ENCODE assay signal across 21 mouse cellular contexts in the genomic region with DNA sequence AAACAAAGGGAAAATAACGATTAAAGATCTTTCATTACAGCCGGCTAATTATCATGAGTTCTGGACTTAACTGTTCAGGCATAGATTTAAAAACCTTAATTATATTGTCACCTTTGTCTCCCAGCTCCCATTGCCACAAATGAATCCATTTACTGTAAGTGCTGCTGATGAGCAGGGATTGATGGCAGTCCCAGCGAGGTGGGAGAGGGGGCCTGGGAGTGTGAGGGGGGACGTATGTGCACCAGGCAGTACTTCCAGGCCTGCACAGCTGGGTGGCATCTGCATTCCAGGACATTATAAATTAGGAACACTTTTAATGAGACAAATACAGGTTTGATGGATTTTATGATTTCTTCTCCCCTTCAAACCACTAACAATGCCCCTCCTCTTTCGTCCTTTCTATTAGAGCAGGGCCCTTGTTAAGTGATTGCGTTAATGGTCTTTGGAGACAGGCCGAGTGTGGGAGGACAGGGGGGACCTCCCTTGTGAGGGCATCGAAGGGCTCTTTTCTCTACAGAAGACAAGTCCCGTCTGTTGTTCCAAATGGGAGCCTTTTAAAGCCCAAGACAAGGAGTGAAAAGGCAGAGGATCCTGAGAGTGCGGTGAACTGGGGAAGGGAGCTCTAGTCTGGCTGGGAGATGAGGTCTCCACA.
DNase-seq lines count a peak whose midpoint lies in the region; ATAC-seq lines count a peak whose summit lies in the region.
"Had no signal": no experiment of that assay in that cellular context is flagged by ENCODE, and none has a peak within 500 bp of the region (broad histone marks: within the 10 kb centered on the region; RNA-seq: fewer than 3 reads in every experiment).

No protein-coding gene starts in this region.

- H3K9ac ChIP-seq in forebrain, embryonic 13.5 days = no peak overlapping the region
- no peak overlapping the region for H3K9ac ChIP-seq in kidney, embryonic 14.5 days (ENCODE audit: low read depth, low read length)
- no peak overlapping the region for H3K9ac ChIP-seq in neural tube, embryonic 14.5 days (replicated peaks; ENCODE audit: low read depth, low read length)
- H3K9ac ChIP-seq in midbrain, embryonic 14.5 days (replicated peaks; ENCODE audit: low read length) = no peak overlapping the region
- H3K9ac ChIP-seq: heart, embryonic 12.5 days; hindbrain, embryonic 15.5 days; liver, embryonic 13.5 days; midbrain, embryonic 13.5 days; neural tube, embryonic 12.5 days had no signal

- ATAC-seq in forebrain, embryonic 13.5 days = peak; percentile 70; the same call in 1 of the 2 replicates
- ATAC-seq in kidney, embryonic 14.5 days (ENCODE audit: low FRiP score, low TSS enrichment) = peak; percentile 56; the same call in 1 of the 2 replicates
- peak; percentile 57; the same call in 1 of the 2 replicates for ATAC-seq in neural tube, embryonic 14.5 days (ENCODE audit: low read depth)
- ATAC-seq in megakaryocyte-erythroid progenitor cell, adult 5-6 weeks (replicated peaks; ENCODE audit: low FRiP score, low TSS enrichment, poor library complexity, severe bottlenecking) = no peak
- ATAC-seq in midbrain, embryonic 14.5 days (ENCODE audit: low FRiP score, low TSS enrichment) = no peak
- ATAC-seq: intestine, embryonic 16.5 days; midbrain, embryonic 13.5 days had no signal

- no peaks in the 10 kb centered on the region for H3K36me3 ChIP-seq in forebrain, embryonic 13.5 days (ENCODE audit: poor library complexity, severe bottlenecking)
- no peaks in the 10 kb centered on the region for H3K36me3 ChIP-seq in forebrain, embryonic 10.5 days (replicated peaks)
- no peaks in the 10 kb centered on the region for H3K36me3 ChIP-seq in kidney, embryonic 14.5 days (ENCODE audit: control insufficient read depth, insufficient read depth, low read length)
- H3K36me3 ChIP-seq in neural tube, embryonic 14.5 days (ENCODE audit: control insufficient read depth, insufficient read depth, low read length) = no peaks in the 10 kb centered on the region
- no peaks in the 10 kb centered on the region for H3K36me3 ChIP-seq in midbrain, embryonic 14.5 days (ENCODE audit: control insufficient read depth, insufficient read depth, low read length)
- H3K36me3 ChIP-seq: heart, embryonic 12.5 days; hindbrain, embryonic 15.5 days; liver, embryonic 13.5 days; midbrain, embryonic 13.5 days; neural tube, embryonic 12.5 days had no signal

- peak overlapping the region; percentile 54; the same call in 1 of the 2 replicates for H3K27ac ChIP-seq in forebrain, embryonic 13.5 days
- no peak overlapping the region for H3K27ac ChIP-seq in forebrain, embryonic 10.5 days
- H3K27ac ChIP-seq in kidney, embryonic 14.5 days (ENCODE audit: low read depth, low read length) = no peak overlapping the region
- no peak overlapping the region for H3K27ac ChIP-seq in neural tube, embryonic 14.5 days (ENCODE audit: low read depth, low read length)
- H3K27ac ChIP-seq in midbrain, embryonic 14.5 days (replicated peaks; ENCODE audit: low read depth, low read length) = no peak overlapping the region
- H3K27ac ChIP-seq: hindbrain, embryonic 15.5 days; liver, embryonic 13.5 days; midbrain, embryonic 13.5 days; neural tube, embryonic 12.5 days had no signal

- H3K27me3 ChIP-seq in forebrain, embryonic 13.5 days = 0 out of 2 replicates have a peak, but pooled peaks cover 2% of the 10 kb centered on the region
- 0 out of 2 replicates have a peak, but pooled peaks cover 10% of the 10 kb centered on the region for H3K27me3 ChIP-seq in forebrain, embryonic 10.5 days (ENCODE audit: poor library complexity, severe bottlenecking)
- no peaks in the 10 kb centered on the region for H3K27me3 ChIP-seq in kidney, embryonic 14.5 days (ENCODE audit: control insufficient read depth, insufficient read depth, low read length)
- no peaks in the 10 kb centered on the region for H3K27me3 ChIP-seq in neural tube, embryonic 14.5 days (ENCODE audit: control insufficient read depth, insufficient read depth, low read length)
- H3K27me3 ChIP-seq in midbrain, embryonic 14.5 days (ENCODE audit: control insufficient read depth, insufficient read depth, low read length) = no peaks in the 10 kb centered on the region
- H3K27me3 ChIP-seq: heart, embryonic 12.5 days; hindbrain, embryonic 15.5 days; liver, embryonic 13.5 days; midbrain, embryonic 13.5 days; neural tube, embryonic 12.5 days had no signal

- no peak for DNase-seq in forebrain, embryonic 10.5 days (ENCODE audit: extremely low spot score, low spot score)
- no peak for DNase-seq in kidney, postnatal 36 days
- no peak for DNase-seq in neural tube, embryonic 10.5 days (ENCODE audit: extremely low spot score, low spot score)
- DNase-seq in midbrain, embryonic 14.5 days = no peak
- DNase-seq: adrenal gland, postnatal 14 days; cerebellum, adult 9-10 months; gastrocnemius, postnatal 10 days; heart, postnatal 10 days; layer of hippocampus, adult 9-11 months; liver, embryonic 13.5 days; lung, adult 2 months; lung, postnatal 14 days had no signal

- H3K4me2 ChIP-seq in forebrain, embryonic 13.5 days = no peak overlapping the region
- H3K4me2 ChIP-seq in kidney, embryonic 14.5 days (replicated peaks; ENCODE audit: low read depth, low read length) = no peak overlapping the region
- no peak overlapping the region for H3K4me2 ChIP-seq in neural tube, embryonic 14.5 days (ENCODE audit: low read depth, low read length)
- H3K4me2 ChIP-seq in midbrain, embryonic 14.5 days (ENCODE audit: low read length) = no peak overlapping the region
- H3K4me2 ChIP-seq: heart, embryonic 12.5 days; hindbrain, embryonic 15.5 days; liver, embryonic 13.5 days; midbrain, embryonic 13.5 days; neural tube, embryonic 12.5 days had no signal

- H3K4me1 ChIP-seq in forebrain, embryonic 13.5 days = peaks cover 35% of the 10 kb centered on the region
- peaks cover 24% of the 10 kb centered on the region for H3K4me1 ChIP-seq in forebrain, embryonic 10.5 days
- peaks cover 13% of the 10 kb centered on the region for H3K4me1 ChIP-seq in kidney, embryonic 14.5 days (ENCODE audit: control insufficient read depth, insufficient read depth, low read length)
- peaks cover 9% of the 10 kb centered on the region; the same call in 1 of the 2 replicates for H3K4me1 ChIP-seq in neural tube, embryonic 14.5 days (ENCODE audit: control insufficient read depth, insufficient read depth, low read length)
- H3K4me1 ChIP-seq in midbrain, embryonic 14.5 days (ENCODE audit: control insufficient read depth, insufficient read depth, low read length) = peaks cover 7% of the 10 kb centered on the region; the same call in 1 of the 2 replicates
- H3K4me1 ChIP-seq: heart, embryonic 12.5 days; liver, embryonic 13.5 days had no signal

- H3K9me3 ChIP-seq in forebrain, embryonic 13.5 days (replicated peaks) = no peaks in the 10 kb centered on the region
- H3K9me3 ChIP-seq in forebrain, embryonic 10.5 days = no peaks in the 10 kb centered on the region
- H3K9me3 ChIP-seq in kidney, embryonic 14.5 days (ENCODE audit: control insufficient read depth, low read length) = no peaks in the 10 kb centered on the region
- H3K9me3 ChIP-seq in neural tube, embryonic 14.5 days (ENCODE audit: control insufficient read depth, low read length) = no peaks in the 10 kb centered on the region
- no peaks in the 10 kb centered on the region for H3K9me3 ChIP-seq in midbrain, embryonic 14.5 days (ENCODE audit: control insufficient read depth, low read length)
- H3K9me3 ChIP-seq: hindbrain, embryonic 15.5 days; liver, embryonic 13.5 days; neural tube, embryonic 12.5 days had no signal

- 12% methylated on average over 10 of the region's 10 CpGs for WGBS in forebrain, embryonic 13.5 days
- 60% methylated on average over 10 of the region's 10 CpGs for WGBS in forebrain, embryonic 10.5 days
- WGBS in kidney, embryonic 14.5 days = 37% methylated on average over 10 of the region's 10 CpGs
- 25% methylated on average over 10 of the region's 10 CpGs for WGBS in neural tube, embryonic 14.5 days
- 62% methylated on average over 10 of the region's 10 CpGs for WGBS in midbrain, embryonic 14.5 days

- no peak overlapping the region for H3K4me3 ChIP-seq in forebrain, embryonic 13.5 days
- H3K4me3 ChIP-seq in forebrain, embryonic 10.5 days = no peak overlapping the region
- no peak overlapping the region for H3K4me3 ChIP-seq in kidney, embryonic 14.5 days (ENCODE audit: low read length)
- H3K4me3 ChIP-seq in neural tube, embryonic 14.5 days (ENCODE audit: low read depth, low read length) = no peak overlapping the region
- no peak overlapping the region for H3K4me3 ChIP-seq in midbrain, embryonic 14.5 days (replicated peaks; ENCODE audit: low read depth, low read length)
- H3K4me3 ChIP-seq: heart, embryonic 12.5 days; hindbrain, embryonic 15.5 days; liver, embryonic 13.5 days; midbrain, embryonic 13.5 days; neural tube, embryonic 12.5 days had no signal

Comparison
In these comparisons a context has a peak if more than half of its experiments do, and no peak if none do; other contexts are left out.
1. ATAC-seq: peak in forebrain, embryonic 13.5 days (single experiment), kidney, embryonic 14.5 days (single experiment) and neural tube, embryonic 14.5 days (single experiment); none in megakaryocyte-erythroid progenitor cell, adult 5-6 weeks (single experiment) and midbrain, embryonic 14.5 days (single experiment).